Mouse (Mus musculus): ENCODE results near the gene Calm3.

Gene Calm3

DNA sequence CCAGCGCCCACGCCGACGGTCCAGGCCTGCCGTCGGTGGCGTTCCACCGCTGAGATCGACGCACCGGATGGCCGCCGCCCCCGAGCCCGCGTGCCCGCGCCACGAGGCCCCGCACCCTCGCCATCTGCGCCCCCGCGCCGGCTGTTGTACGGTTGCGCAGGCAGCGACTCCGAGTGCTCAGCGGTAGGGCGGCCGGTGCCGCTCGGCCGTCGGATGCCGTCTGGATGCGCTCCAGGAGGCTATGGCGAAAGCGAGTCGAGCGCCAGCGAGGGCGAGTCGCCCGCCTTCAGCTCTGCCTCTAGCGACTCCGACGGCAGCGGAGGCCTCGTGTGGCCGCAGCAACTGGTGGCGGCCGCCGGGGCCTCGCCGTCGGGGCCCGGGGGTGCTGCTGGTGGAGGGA is 38.0 kb downstream of the Calm3 start:
- DNase-seq = peak in 1 of 2 experiments; percentile 47

DNA sequence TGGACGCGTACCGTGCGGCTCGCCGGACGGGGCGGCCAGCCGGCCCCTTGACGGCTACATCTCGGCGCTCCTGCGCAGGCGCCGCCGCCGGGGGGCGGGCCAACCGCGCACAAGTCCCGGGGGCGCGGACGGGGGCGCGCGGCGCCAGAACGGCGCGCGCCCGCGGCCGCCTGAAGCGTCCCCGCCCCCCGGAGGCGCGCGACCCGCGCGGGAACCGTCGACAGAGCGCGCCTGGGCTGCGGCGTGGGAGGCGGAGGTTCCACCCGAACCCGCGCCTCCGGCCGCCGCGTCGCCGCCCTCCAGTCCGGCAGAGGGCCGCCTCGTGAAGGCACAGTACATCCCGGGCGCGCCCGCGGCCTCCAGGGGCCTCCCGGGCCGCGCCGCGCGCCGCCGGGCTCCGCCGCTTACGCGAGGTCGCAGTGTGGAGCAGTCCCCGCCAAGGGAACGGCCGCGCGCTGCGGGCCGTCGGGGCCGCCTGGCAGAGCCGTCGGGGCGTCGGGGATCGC is 38.6 kb downstream of the Calm3 start:
- DNase-seq = no peak

DNA sequence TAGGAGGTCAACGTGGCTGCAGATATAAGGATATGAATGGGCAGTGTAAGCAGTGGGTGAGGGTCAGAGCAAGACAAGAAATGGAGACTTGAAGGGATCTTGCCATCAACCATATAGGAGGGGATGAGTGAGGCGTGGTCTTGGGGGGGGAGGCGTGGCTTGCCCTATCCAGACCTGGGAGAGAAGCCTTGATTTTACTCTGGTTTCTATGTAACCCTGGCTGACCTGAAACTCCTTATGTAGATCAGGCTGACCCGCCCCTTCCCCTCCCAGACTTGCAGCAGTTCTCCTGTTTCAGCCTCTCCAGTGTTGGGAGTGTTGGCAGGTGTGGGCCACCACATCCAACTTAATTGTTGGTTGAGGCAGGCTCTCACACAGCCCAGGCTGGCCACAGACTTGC is 39.6 kb downstream of the Calm3 start:
- DNase-seq = no peak

DNA sequence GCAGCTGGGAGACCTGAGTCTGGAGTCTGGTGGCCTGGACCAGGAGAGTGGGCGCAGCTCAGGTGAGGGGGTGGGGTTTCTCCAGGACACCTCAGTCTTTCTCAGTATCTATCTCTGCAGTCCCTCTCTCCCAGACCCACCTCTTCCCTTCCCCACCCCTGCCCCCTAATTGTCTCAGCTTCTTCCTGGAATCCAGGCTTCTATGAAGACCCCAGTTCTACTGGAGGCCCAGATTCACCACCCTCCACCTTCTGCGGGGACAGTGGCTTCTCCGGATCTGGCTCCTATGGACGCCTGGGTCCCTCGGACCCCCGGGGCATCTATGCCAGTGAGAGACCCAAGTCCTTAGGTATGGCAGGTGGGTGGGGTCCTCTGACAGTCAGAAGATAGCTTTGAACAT is 40.8 kb downstream of the Calm3 start:
- no peak for DNase-seq

DNA sequence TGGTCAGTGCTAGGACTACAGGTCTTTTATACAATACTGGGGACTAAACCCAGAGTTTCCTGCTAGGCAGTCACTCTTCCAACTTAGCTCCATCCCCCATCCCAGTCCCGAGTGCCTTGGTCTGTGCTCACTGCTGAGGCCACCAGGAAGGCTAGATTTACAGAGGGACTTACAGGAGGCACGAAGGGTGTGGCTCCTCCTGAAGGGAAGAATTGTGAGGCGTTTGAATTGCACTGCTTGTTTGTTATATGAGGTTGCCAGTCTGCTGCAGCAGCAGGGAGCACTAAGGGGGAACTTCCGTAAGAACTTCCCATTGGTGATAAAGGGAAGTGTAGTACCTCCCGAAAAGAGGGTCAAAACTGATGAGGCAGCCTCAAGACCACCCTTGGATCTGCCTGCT is 43.3 kb downstream of the Calm3 start:
- no peak for DNase-seq

DNA sequence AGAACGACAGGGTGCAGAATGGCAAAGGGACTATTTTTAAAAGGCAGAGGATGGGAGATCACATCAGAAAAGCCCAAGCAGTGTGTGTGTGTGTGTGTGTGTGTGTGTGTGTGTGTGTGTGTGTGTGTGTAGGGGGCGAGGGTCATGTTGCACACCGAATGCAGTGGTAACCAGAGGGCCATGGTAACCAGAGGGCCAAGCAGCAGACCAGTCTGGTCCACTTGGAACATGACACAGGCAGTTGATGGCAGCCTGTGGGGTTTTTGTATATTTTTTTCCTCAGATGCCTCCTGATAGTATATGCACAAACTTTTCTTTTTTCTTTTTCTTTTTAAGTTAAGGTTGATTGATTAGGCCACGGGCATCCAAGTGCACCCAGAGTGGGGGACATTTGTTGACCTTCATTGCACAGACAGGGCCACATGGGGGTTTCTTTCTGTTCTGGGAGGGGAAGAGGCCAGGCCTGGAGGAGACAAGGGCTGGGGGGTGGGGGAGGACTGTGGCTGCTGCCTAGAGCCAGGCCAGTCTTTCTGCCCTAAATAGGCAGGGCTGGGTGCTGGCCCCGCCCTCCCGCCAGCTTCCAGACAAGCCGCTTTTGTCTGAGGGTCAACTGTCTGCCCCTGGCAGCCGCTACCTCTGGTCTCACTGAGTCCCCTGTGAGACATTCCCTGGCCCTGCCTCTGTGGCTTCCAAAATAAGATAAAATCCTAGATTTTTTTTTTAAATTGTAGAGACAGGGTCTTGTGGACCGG is 43.9 kb downstream of the Calm3 start:
- DNase-seq = no peak

DNA sequence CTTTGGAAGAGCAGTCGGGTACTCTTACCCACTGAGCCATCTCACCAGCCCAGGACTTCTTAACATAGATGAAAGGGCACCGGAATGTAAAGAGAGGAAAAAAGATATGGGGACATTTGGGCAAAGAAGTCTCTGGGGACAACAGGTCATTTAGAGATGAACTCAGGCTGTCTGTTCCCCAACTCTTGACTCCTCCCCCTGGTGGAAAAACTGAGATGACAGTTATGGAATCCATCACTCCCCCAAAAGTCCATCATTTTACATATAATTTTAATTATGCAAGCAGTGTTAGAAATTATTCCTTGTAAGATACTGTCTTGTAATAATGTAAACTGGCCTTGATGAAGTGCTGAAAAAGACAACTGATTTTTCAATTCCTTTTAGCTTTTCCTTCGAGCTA is 46.2 kb downstream of the Calm3 start:
- DNase-seq = no peak

DNA sequence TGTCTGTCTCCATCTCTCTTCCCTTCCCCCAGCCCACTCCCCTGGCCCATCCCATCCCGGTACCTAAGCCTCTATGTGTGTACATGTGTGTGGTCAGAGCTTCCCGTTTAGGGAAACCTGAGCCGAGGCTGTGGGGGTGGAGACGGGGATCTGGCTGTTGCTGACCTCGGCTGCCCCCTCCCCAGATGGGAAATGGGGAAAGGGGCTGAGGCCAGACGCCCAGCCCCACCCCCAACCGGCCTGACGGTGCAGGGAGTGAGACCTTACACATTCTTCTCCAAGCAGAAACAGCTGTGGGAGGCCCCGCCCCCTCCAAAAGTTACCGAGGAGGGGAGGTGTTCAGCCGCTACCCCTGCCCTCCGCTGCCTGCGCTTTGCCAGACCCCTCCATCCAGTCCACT is 47.3 kb downstream of the Calm3 start:
- peak in 1 of 2 experiments; percentile 53 for DNase-seq

DNA sequence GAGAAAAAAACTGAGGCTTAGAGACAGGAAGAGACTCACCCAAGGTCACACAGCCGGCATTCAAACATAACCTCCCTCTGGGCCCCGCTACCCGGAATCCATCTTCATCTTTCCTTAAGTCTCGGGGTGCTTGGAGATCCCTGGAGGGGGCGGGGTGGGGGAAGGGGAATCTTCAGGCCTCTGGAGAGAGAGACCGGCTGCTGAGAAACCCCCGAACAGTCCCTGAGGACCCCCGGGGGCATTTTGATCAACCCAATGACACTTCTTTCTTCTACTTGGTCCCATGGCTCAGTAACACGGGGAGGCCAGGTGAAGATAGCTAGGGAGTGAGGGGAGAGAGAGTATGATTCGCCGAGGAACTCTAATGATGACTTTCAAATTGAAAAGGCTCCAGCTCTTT is 47.9 kb downstream of the Calm3 start:
- DNase-seq = no peak

DNA sequence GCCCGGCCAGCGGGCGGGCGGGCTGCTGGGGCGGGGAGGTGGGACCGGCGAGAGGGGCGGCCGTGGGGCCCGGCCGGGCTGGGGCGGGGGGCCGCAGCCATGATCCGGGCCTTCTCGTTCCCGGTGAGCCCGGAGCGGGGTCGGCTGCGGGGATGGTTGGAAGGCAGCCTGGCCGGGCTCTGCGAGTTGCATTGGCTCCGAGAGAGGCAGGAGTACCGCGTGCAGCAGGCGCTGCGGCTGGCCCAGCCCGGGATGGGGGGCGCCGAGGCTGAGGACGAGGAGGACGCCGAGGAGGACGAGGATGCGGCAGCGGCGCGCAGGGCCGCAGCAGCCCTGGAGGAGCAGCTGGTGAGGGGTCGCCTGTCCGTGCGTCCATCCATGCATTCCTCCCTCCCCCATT is 48.6 kb downstream of the Calm3 start:
- no peak for DNase-seq

DNA sequence AGATGAGACGGTGACA is 48.8 kb downstream of the Calm3 start, which contains the start of gene Dact3:
Dact3 (plus strand) TSS at position 8 of the 16 bp plus-strand sequence.
- DNase-seq = no peak

DNA sequence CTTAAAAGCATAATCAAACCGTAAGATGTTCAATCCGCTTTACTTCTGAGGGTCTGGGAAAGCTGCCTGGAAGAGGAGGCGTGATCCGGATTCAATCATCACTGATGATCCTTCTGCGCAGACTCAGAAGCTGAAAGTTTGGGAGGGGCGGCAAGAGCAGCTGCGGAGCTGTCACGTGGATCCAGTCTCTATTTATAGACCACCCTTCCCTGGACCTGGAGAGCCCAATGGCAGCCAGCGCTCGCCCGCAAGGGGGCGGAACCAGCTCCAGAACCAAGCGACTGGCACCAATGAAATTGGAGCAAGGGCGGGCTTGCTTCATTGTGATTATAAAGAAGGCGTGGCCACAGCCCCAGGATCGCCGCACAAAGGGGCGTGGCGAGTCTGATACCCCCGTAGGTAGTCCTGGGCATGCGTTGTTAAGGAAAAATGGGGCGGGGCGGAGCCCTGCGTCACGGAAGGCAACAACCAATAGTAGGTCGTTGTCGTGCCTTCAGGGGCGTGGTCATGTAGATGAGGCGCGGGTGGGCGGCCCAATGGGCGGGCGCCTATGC is 49.1 kb downstream of the Calm3 start:
- DNase-seq = peak; percentile 99

DNA sequence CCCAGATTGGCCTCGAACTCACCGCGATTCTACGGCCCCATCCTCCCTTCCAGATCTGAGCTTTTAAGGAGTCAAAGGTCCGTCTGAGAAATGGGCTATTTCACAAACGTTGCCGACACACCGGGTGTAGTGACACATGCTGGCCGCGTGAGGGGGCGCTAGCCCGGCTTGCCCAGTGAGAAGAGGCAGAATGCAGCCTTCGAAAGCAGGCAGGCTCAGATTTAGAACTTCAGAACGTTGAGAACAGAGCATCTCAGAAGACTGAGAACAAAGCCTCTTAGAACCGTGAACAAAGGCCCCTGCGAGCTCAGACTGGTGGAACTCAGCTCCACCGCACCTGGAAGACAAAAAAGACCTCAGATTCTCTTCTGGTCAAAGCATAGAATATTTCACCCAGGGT is 49.7 kb downstream of the Calm3 start:
- peak; percentile 83 to 88 for DNase-seq

DNA sequence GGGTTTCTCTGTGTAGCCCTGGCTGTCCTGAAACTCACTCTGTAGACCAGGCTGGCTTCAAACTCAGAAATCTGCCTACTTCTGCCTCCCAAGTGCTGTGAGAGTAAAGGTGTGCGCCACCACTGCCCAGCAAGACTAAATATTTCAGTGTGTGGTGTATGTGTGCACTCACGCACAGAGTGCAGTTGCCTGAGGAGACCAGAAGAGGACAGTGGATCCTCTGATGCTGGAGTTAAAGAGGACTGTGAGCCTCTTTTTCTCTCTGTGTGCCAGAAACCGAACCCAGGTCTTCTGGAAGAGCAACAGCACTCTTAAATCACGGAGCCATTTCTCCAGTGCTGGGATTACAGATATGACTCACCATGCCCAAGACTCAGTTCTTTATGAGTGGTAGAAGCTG is 50.5 kb downstream of the Calm3 start:
- no peak for DNase-seq

DNA sequence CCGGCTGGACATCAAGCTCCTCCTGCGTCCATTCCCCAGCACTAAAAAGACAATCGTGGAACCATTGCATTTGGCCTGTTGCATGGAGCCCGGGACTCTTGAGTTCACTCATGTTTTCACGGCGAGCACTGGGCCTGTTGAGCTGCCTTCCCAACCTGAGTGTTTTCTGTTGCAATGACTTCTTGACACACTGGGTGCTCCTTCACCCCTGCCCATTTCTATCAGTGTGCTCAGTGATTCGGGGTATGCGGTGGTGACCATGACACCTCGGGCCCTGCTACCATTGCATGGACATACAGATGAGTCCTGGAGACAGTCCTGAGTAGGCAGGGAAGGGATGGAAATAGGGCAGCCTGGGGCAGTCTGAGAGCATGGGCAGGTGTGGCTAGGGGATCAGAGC is 51.4 kb downstream of the Calm3 start:
- no peak for DNase-seq

DNA sequence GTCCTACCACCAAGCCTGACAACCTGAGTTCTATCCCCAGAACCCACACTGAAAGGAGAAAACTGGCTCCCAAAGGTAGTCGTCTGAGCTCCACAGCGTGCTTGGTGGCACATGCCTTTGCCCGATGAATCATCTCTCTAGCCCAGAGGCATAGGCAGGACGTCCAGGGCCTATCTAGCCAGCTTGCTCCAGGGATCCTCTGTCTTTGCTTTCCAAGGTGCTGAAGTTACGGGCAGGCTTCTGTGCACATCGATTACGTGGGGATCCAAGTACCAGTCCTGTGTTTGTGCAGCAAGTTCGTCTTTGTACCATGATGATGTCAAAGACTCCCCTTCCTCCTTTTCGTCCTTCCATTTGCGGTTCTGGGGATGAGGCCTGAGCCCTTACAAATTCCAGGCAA is 52.3 kb downstream of the Calm3 start:
- DNase-seq = no peak

DNA sequence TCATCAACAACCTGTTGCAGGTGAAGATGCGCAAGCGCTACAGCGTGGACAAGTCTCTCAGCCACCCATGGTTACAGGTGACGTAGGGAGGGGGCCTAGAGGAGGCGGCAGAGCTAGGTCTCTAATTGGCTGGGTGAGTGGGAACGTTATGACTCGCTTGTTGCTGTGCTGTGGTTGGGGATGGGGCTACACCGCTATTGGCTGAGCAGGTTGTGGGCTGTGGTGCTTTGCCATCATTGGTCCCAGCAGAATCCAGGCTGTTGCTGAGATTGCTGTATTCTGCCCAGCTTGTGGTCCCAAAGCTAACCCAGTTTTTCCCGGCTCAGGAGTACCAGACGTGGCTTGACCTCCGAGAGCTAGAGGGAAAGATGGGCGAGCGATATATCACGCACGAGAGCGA is 54.4 kb downstream of the Calm3 start:
- DNase-seq = peak; percentile 88 to 92

DNA sequence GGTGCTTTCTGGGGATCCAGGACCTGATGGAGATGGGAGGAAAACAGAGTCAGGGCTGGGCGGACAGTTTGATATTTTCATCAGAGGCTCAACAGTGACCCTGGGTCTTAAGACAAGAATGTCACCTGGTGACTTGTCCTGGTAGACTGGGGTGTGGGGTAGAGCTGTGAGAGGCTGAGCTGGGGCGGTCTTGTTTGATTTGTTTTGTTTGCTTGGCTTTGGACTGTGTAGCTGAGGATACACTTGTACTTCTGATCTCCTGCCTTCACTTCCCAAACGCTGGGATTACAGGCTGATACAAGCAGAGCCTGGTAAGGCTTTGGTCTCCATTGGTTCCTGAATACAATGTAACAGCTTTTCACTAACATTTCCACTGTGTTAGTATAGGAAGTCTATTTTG is 56.4 kb downstream of the Calm3 start:
- DNase-seq = no peak
